In genomic region chr19:25407887-25408236, GRCm38 (mm10) we compare ENCODE assay signal across 9 mouse cellular contexts.
A peak's percentile ranks its signal among the peaks of the same experiment; 100 is the strongest.
DNase-seq lines count a peak whose midpoint lies in the region; ATAC-seq lines count a peak whose summit lies in the region.
"Had no signal": no experiment of that assay in that cellular context is flagged by ENCODE, and none has a peak within 500 bp of the region (broad histone marks: within the 10 kb centered on the region; RNA-seq: fewer than 3 reads in every experiment).

No protein-coding gene starts in this region.

- ATAC-seq in heart, embryonic 15.5 days (replicated peaks; ENCODE audit: insufficient number of reproducible peaks, insufficient read depth, low FRiP score, low read depth) = no peak
- no peak for ATAC-seq in hindbrain, embryonic 12.5 days (ENCODE audit: low FRiP score)
- no peak for ATAC-seq in liver, embryonic 11.5 days (replicated peaks; ENCODE audit: low FRiP score)
- ATAC-seq: forebrain, embryonic 13.5 days had no signal

- H3K4me1 ChIP-seq in heart, embryonic 15.5 days (replicated peaks) = peaks cover 54% of the 10 kb centered on the region
- H3K4me1 ChIP-seq in hindbrain, embryonic 12.5 days = peaks cover 15% of the 10 kb centered on the region
- H3K4me1 ChIP-seq in liver, embryonic 11.5 days (replicated peaks; ENCODE audit: control insufficient read depth, insufficient read depth, low read length) = peaks cover 7% of the 10 kb centered on the region; the same call in 1 of the 2 replicates

- peaks cover 21% of the 10 kb centered on the region for H3K36me3 ChIP-seq in heart, embryonic 15.5 days
- peaks cover 17% of the 10 kb centered on the region for H3K36me3 ChIP-seq in hindbrain, embryonic 12.5 days
- H3K36me3 ChIP-seq in liver, embryonic 11.5 days (ENCODE audit: control insufficient read depth, insufficient read depth, low read length) = peaks cover 23% of the 10 kb centered on the region

- H3K27me3 ChIP-seq in heart, embryonic 15.5 days = no peaks in the 10 kb centered on the region
- H3K27me3 ChIP-seq in hindbrain, embryonic 12.5 days = peaks cover 15% of the 10 kb centered on the region
- H3K27me3 ChIP-seq in liver, embryonic 11.5 days (replicated peaks; ENCODE audit: control insufficient read depth, insufficient read depth, low read length) = peaks cover 23% of the 10 kb centered on the region

- no peak for DNase-seq in heart, postnatal 4 days
- peak; percentile 66 for DNase-seq in adipocyte (ENCODE audit: low spot score)
- DNase-seq in liver, embryonic 11.5 days (ENCODE audit: low spot score) = no peak
- no peak for DNase-seq in gastrocnemius, postnatal 14 days
- DNase-seq in B cell, adult 2 months = no peak
- DNase-seq in ovary, postnatal 14 days (ENCODE audit: low spot score) = no peak

- WGBS in heart, embryonic 15.5 days = 8% methylated on average over 6 of the region's 6 CpGs
- WGBS in hindbrain, embryonic 12.5 days = 45% methylated on average over 6 of the region's 6 CpGs
- whole genome bisulfite sequencing in liver, embryonic 11.5 days = 12% methylated on average over 6 of the region's 6 CpGs

- peak overlapping the region; percentile 94 for H3K27ac ChIP-seq in heart, embryonic 15.5 days
- peak overlapping the region; percentile 23; the same call in 1 of the 2 replicates for H3K27ac ChIP-seq in hindbrain, embryonic 12.5 days
- H3K27ac ChIP-seq in liver, embryonic 11.5 days (ENCODE audit: low read depth, low read length) = peak overlapping the region; percentile 63; the same call in 1 of the 2 replicates
- H3K27ac ChIP-seq: forebrain, embryonic 13.5 days had no signal

- peak overlapping the region; percentile 54 for H3K4me3 ChIP-seq in heart, embryonic 15.5 days
- H3K4me3 ChIP-seq in hindbrain, embryonic 12.5 days = no peak overlapping the region
- H3K4me3 ChIP-seq in liver, embryonic 11.5 days (ENCODE audit: low read depth, low read length) = peak overlapping the region; percentile 48

- intact Hi-C loops in gastrocnemius, postnatal 14 days (cut with DNase I; ENCODE audit: low total_unique reads) = no loop called here

- peak overlapping the region; percentile 81 for H3K4me2 ChIP-seq in heart, embryonic 15.5 days
- H3K4me2 ChIP-seq in hindbrain, embryonic 12.5 days (replicated peaks) = peak overlapping the region; percentile 88
- peak overlapping the region; percentile 74 for H3K4me2 ChIP-seq in liver, embryonic 11.5 days

- H3K9ac ChIP-seq in heart, embryonic 15.5 days = peak overlapping the region; percentile 68; the same call in 1 of the 2 replicates
- H3K9ac ChIP-seq in hindbrain, embryonic 12.5 days = no peak overlapping the region
- H3K9ac ChIP-seq in liver, embryonic 11.5 days (ENCODE audit: low read depth, low read length) = no peak overlapping the region

- no peaks in the 10 kb centered on the region for H3K9me3 ChIP-seq in heart, embryonic 15.5 days (replicated peaks)
- no peaks in the 10 kb centered on the region for H3K9me3 ChIP-seq in hindbrain, embryonic 12.5 days (replicated peaks)
- H3K9me3 ChIP-seq in liver, embryonic 11.5 days (ENCODE audit: control insufficient read depth, low read length) = no peaks in the 10 kb centered on the region
- H3K9me3 ChIP-seq: forebrain, embryonic 13.5 days had no signal

Comparison
In these comparisons a context has a peak if more than half of its experiments do, and no peak if none do; other contexts are left out.
1. H3K27ac ChIP-seq: peak in every context shown above with its lines; median percentile 94 in heart, embryonic 15.5 days; 63 in liver, embryonic 11.5 days; 23 in hindbrain, embryonic 12.5 days.